Mouse (Mus musculus) T-cell, adult 66 days (primary cell): ENCODE data around the gene Rab33b. TPM values are rescaled to one million over a fixed set of nuclear protein-coding genes. Genes with fewer than 3 reads are reported as not detected.

ENCODE experiments used
- total RNA-seq, 2 experiments: library from RNA; stranded (reverse); gene quantifications; 3 replicates in 1 of 2; 4 replicates in 1 of 2; pipeline ENCODE4 v1.2.4; 2023

The Rab33b gene
- 10 to 100 TPM; 35.1 to 44.9 TPM for total RNA-seq

DNA sequence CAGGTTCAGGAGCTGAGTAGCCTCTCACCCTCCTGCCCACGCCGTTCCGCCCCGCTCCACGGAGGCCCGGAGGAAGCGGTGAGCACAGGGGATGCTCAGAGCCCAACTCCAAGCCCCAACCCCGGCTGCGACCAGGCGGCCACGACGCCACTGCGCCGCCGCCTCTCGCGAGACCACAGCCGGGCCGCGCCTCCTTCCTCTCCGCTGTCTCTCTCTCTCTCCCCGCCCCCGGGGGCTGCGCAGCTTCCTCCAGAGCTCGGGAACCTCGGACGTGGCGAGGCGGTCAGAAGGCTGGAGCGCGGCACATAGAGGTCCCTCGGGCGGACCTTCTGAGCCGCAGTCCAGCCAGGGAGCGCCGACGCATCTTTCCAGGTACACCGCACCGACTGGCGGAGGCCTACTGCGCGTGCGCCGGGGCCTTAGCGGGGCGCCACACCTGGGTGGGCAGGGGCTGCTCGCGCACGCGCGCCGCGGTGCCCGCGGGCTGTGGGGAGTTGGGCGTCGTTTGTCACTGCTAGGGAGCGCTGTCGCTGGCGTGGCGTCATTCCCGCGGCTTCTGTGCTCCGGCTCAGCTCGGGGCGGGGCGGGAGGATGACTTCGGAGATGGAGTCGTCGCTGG is at the start of gene Rab33b:
TSS of gene Rab33b (plus strand) at position 180 of the 619 bp plus-strand sequence.

Other genes with a start within 250 kb of the Rab33b start
- 100 to 1,000 TPM; 137 to 155 TPM for gene Elf2, start 143.3 kb upstream of the Rab33b start, total RNA-seq
- gene Mgarp, start 87.2 kb upstream of the Rab33b start, total RNA-seq, result not detected
- gene Ndufc1, start 74.9 kb upstream of the Rab33b start, total RNA-seq, result 10 to 100 TPM; 48.4 to 64.2 TPM
- 100 to 1,000 TPM; 106 to 110 TPM for gene Naa15, start 68.8 kb upstream of the Rab33b start, total RNA-seq
- 10 to 100 TPM; 64.8 to 67.7 TPM for gene Setd7, start 77.0 kb downstream of the Rab33b start, total RNA-seq
- gene Mgst2, start 176.4 kb downstream of the Rab33b start, total RNA-seq, result 10 to 100 TPM; 54.8 to 58.7 TPM